In genomic region chr7:140047811-140048311, GRCm38 (mm10) we compare ENCODE assay signal across 9 mouse cellular contexts. TPM values are rescaled to one million over a fixed set of nuclear protein-coding genes. Genes with fewer than 3 reads are reported as not detected.
DNase-seq lines count a peak whose midpoint lies in the region; ATAC-seq and TF ChIP-seq lines count a peak whose summit lies in the region.
"Had no signal": no experiment of that assay in that cellular context is flagged by ENCODE, and none has a peak within 500 bp of the region (broad histone marks: within the 10 kb centered on the region; RNA-seq: fewer than 3 reads in every experiment).

No protein-coding gene starts in this region.

- intact Hi-C loops in gastrocnemius, adult 2 months (cut with DNase I): no loop called here
- intact Hi-C loops in gastrocnemius, postnatal 14 days (cut with DNase I; ENCODE audit: low total_unique reads): no loop called here

- H3K9me3 ChIP-seq in E14TG2a.4 (ENCODE audit: low read length): no peaks in the 10 kb centered on the region
- no peaks in the 10 kb centered on the region for H3K9me3 ChIP-seq in embryonic facial prominence, embryonic 15.5 days (replicated peaks)
- no peaks in the 10 kb centered on the region for H3K9me3 ChIP-seq in intestine, embryonic 16.5 days (ENCODE audit: control insufficient read depth, low read length)
- H3K9me3 ChIP-seq in midbrain, embryonic 15.5 days: no peaks in the 10 kb centered on the region

- WGBS in embryonic facial prominence, embryonic 15.5 days: 1% methylated on average over 33 of the region's 33 CpGs
- 1% methylated on average over 33 of the region's 33 CpGs for whole genome bisulfite sequencing in intestine, embryonic 16.5 days
- WGBS in midbrain, embryonic 15.5 days: 1% methylated on average over 33 of the region's 33 CpGs

- peaks cover 96% of the 10 kb centered on the region for H3K27me3 ChIP-seq in E14TG2a.4 (ENCODE audit: insufficient read depth, low read length)
- H3K27me3 ChIP-seq in embryonic facial prominence, embryonic 15.5 days: peaks cover 92% of the 10 kb centered on the region
- H3K27me3 ChIP-seq in intestine, embryonic 16.5 days (replicated peaks; ENCODE audit: control insufficient read depth, insufficient read depth, low read length): peaks cover 71% of the 10 kb centered on the region
- peaks cover 93% of the 10 kb centered on the region for H3K27me3 ChIP-seq in midbrain, embryonic 15.5 days (replicated peaks)

- H3K4me2 ChIP-seq in embryonic facial prominence, embryonic 15.5 days (replicated peaks): peak overlapping the region; percentile 83
- H3K4me2 ChIP-seq in intestine, embryonic 16.5 days (ENCODE audit: low read depth, low read length): peak overlapping the region; percentile 86
- peak overlapping the region; percentile 49 for H3K4me2 ChIP-seq in midbrain, embryonic 15.5 days

- no peak for TF ChIP-seq CTCF in gastrocnemius, adult 2 months (IDR thresholded peaks at IDR 0.05)
- TF ChIP-seq CTCF in E14TG2a.4 (conservative IDR thresholded peaks at IDR 0.05; ENCODE audit: low read length): no peak

- H3K4me3 ChIP-seq in gastrocnemius, adult 2 months: peak overlapping the region; percentile 70
- H3K4me3 ChIP-seq in E14TG2a.4 (replicated peaks; ENCODE audit: low read length): peak overlapping the region; percentile 80
- peak overlapping the region; percentile 45 for H3K4me3 ChIP-seq in embryonic facial prominence, embryonic 15.5 days (replicated peaks)
- peak overlapping the region; percentile 52 for H3K4me3 ChIP-seq in intestine, embryonic 16.5 days (ENCODE audit: low read length)
- peak overlapping the region; percentile 33 for H3K4me3 ChIP-seq in midbrain, embryonic 15.5 days

- no peaks in the 10 kb centered on the region for H3K36me3 ChIP-seq in E14TG2a.4 (ENCODE audit: insufficient read depth, low read length)
- no peaks in the 10 kb centered on the region for H3K36me3 ChIP-seq in embryonic facial prominence, embryonic 15.5 days
- H3K36me3 ChIP-seq in intestine, embryonic 16.5 days (ENCODE audit: control insufficient read depth, insufficient read depth, low read length): no peaks in the 10 kb centered on the region
- H3K36me3 ChIP-seq in midbrain, embryonic 15.5 days (replicated peaks): no peaks in the 10 kb centered on the region

- no peak overlapping the region for H3K27ac ChIP-seq in gastrocnemius, adult 2 months
- H3K27ac ChIP-seq in embryonic facial prominence, embryonic 15.5 days (replicated peaks): no peak overlapping the region
- no peak overlapping the region for H3K27ac ChIP-seq in intestine, embryonic 16.5 days (ENCODE audit: low read length)
- no peak overlapping the region for H3K27ac ChIP-seq in midbrain, embryonic 15.5 days

- no peak for ATAC-seq in embryonic facial prominence, embryonic 15.5 days (ENCODE audit: insufficient number of reproducible peaks, low FRiP score, low TSS enrichment, low read depth)
- peak; percentile 36; the same call in 1 of the 2 replicates for ATAC-seq in intestine, embryonic 16.5 days
- 0 out of 2 replicates have a peak, but pooled peaks have one; percentile 16 for ATAC-seq in midbrain, embryonic 15.5 days (replicated peaks)

- H3K4me1 ChIP-seq in E14TG2a.4 (replicated peaks; ENCODE audit: low read depth, low read length): peaks cover 23% of the 10 kb centered on the region
- H3K4me1 ChIP-seq in embryonic facial prominence, embryonic 15.5 days: peaks cover 25% of the 10 kb centered on the region
- H3K4me1 ChIP-seq in intestine, embryonic 16.5 days (ENCODE audit: control insufficient read depth, insufficient read depth, low read length): peaks cover 19% of the 10 kb centered on the region
- peaks cover 22% of the 10 kb centered on the region for H3K4me1 ChIP-seq in midbrain, embryonic 15.5 days

- DNase-seq in gastrocnemius, adult 2 months: peak; percentile 76
- DNase-seq in gastrocnemius, postnatal 14 days: no peak
- DNase-seq in layer of hippocampus, adult 11-12 months (ENCODE audit: low spot score): no peak
- DNase-seq in left cerebral cortex, adult 8-10 months (ENCODE audit: low spot score in 2 of 2): no peak

- H3K9ac ChIP-seq in embryonic facial prominence, embryonic 15.5 days: no peak overlapping the region; the same call in 1 of the 2 replicates
- peak overlapping the region; percentile 44; the same call in 1 of the 2 replicates for H3K9ac ChIP-seq in intestine, embryonic 16.5 days (ENCODE audit: low read depth, low read length)
- no peak overlapping the region for H3K9ac ChIP-seq in midbrain, embryonic 15.5 days

RNA-seq across cellular contexts. Expression of gene Msx3, which starts 1.0 kb away (rescaled TPM):
- not detected for total RNA-seq in gastrocnemius, adult 2 months (2021)
- not detected for total RNA-seq in gastrocnemius, postnatal 14 days (2021)
- not detected in 2 replicates for polyA plus RNA-seq in embryonic facial prominence, embryonic 15.5 days (2015; fragmentation: Nextera tagmentation; extraction: Ambion mirVana)
- not detected in 2 replicates for polyA plus RNA-seq in intestine, embryonic 16.5 days (2015; fragmentation: Nextera tagmentation; extraction: Ambion mirVana)
- polyA plus RNA-seq in midbrain, embryonic 15.5 days (2015; fragmentation: Nextera tagmentation; extraction: Ambion mirVana): 1.2 TPM in 2 replicates
- under 1 TPM in 2 of 4 experiments, not detected in 2; 0.14 to 0.19 TPM for total RNA-seq in left cerebral cortex, adult 8-10 months (2022)
- total RNA-seq: heart, postnatal 10 days had no signal

RNA-seq across cellular contexts. Expression of gene Tubgcp2, which starts 11.4 kb away (rescaled TPM):
- total RNA-seq in gastrocnemius, adult 2 months (2021): 10 to 100 TPM; 19.7 to 23.5 TPM
- 10 to 100 TPM; 16.3 to 18.1 TPM for total RNA-seq in gastrocnemius, postnatal 14 days (2021)
- 49.7 and 55.3 TPM in 2 replicates for polyA plus RNA-seq in embryonic facial prominence, embryonic 15.5 days (2015; fragmentation: Nextera tagmentation; extraction: Ambion mirVana)
- polyA plus RNA-seq in intestine, embryonic 16.5 days (2015; fragmentation: Nextera tagmentation; extraction: Ambion mirVana): 34.3 and 35.3 TPM in 2 replicates
- polyA plus RNA-seq in midbrain, embryonic 15.5 days (2015; fragmentation: Nextera tagmentation; extraction: Ambion mirVana): 61.3 and 62.6 TPM in 2 replicates
- total RNA-seq in left cerebral cortex, adult 8-10 months (2022): 10 to 100 TPM; 36.6 to 44.2 (median 42.8) TPM

RNA-seq across cellular contexts. Expression of gene Zfp511, which starts 11.7 kb away (rescaled TPM):
- total RNA-seq in gastrocnemius, adult 2 months (2021): 1 to 10 TPM; 8.4 to 8.6 TPM
- 1 to 10 TPM; 6.9 to 7.4 TPM for total RNA-seq in gastrocnemius, postnatal 14 days (2021)
- polyA plus RNA-seq in embryonic facial prominence, embryonic 15.5 days (2015; fragmentation: Nextera tagmentation; extraction: Ambion mirVana): 38.5 and 39.0 TPM in 2 replicates
- 31.7 and 32.8 TPM in 2 replicates for polyA plus RNA-seq in intestine, embryonic 16.5 days (2015; fragmentation: Nextera tagmentation; extraction: Ambion mirVana)
- polyA plus RNA-seq in midbrain, embryonic 15.5 days (2015; fragmentation: Nextera tagmentation; extraction: Ambion mirVana): 56.6 and 58.0 TPM in 2 replicates
- total RNA-seq in left cerebral cortex, adult 8-10 months (2022): 10 to 100 TPM; 19.6 to 28.2 (median 23.3) TPM

RNA-seq across cellular contexts. Expression of gene Caly, which starts 34.5 kb away (rescaled TPM):
- under 1 TPM in 1 of 2 experiments, not detected in 1; 0.20 TPM for total RNA-seq in gastrocnemius, adult 2 months (2021)
- total RNA-seq in gastrocnemius, postnatal 14 days (2021): under 1 TPM; 0.31 to 0.53 TPM
- 3.4 and 3.7 TPM in 2 replicates for polyA plus RNA-seq in embryonic facial prominence, embryonic 15.5 days (2015; fragmentation: Nextera tagmentation; extraction: Ambion mirVana)
- polyA plus RNA-seq in intestine, embryonic 16.5 days (2015; fragmentation: Nextera tagmentation; extraction: Ambion mirVana): 3.0 and 3.1 TPM in 2 replicates
- polyA plus RNA-seq in midbrain, embryonic 15.5 days (2015; fragmentation: Nextera tagmentation; extraction: Ambion mirVana): 277 and 280 TPM in 2 replicates
- 100 to 1,000 TPM; 184 to 218 (median 213) TPM for total RNA-seq in left cerebral cortex, adult 8-10 months (2022)

RNA-seq across cellular contexts. Expression of gene Prap1, which starts 45.3 kb away (rescaled TPM):
- total RNA-seq in gastrocnemius, adult 2 months (2021): not detected
- not detected for total RNA-seq in gastrocnemius, postnatal 14 days (2021)
- 0.28 TPM in 1 of 2 replicates, not detected in the other for polyA plus RNA-seq in embryonic facial prominence, embryonic 15.5 days (2015; fragmentation: Nextera tagmentation; extraction: Ambion mirVana)
- 902 and 1,035 TPM in 2 replicates for polyA plus RNA-seq in intestine, embryonic 16.5 days (2015; fragmentation: Nextera tagmentation; extraction: Ambion mirVana)
- not detected in 2 replicates for polyA plus RNA-seq in midbrain, embryonic 15.5 days (2015; fragmentation: Nextera tagmentation; extraction: Ambion mirVana)
- not detected for total RNA-seq in left cerebral cortex, adult 8-10 months (2022)
- total RNA-seq: heart, postnatal 10 days had no signal
